Mouse (Mus musculus) lung, embryonic 15.5 days (tissue): ENCODE measurements around the gene Comt. TPM values are rescaled to one million over a fixed set of nuclear protein-coding genes. Genes with fewer than 3 reads are reported as not detected.

Experiments
- ATAC-seq: fragments of 200-750 bp; cut with Nextera tagmentation; 2 replicates; pipeline ENCODE4 v1.8.0; 2017; ENCODE audit warnings: moderate number of reproducible peaks, borderline replicate concordance; ENCODE audit not compliant: low FRiP score, low TSS enrichment; ENCODE audit errors: extremely low read depth
- H3K27ac ChIP-seq: fragments of 300-500 bp; sonication (generic); 2 replicates; pipeline ENCODE4 v1.5.1; 2015; ENCODE audit warnings: moderate library complexity, mild to moderate bottlenecking, inconsistent platforms
- H3K27me3 ChIP-seq: fragments of 300-500 bp; sonication (generic); 2 replicates; pipeline ENCODE4 v1.6.1; 2015; ENCODE audit warnings: inconsistent platforms
- H3K36me3 ChIP-seq: fragments of 300-500 bp; sonication (generic); 2 replicates; pipeline ENCODE4 v1.6.1; 2015; ENCODE audit warnings: inconsistent platforms
- H3K4me1 ChIP-seq: fragments of 300-500 bp; sonication (generic); 2 replicates; pipeline ENCODE4 v1.6.1; 2015; ENCODE audit warnings: inconsistent platforms
- H3K4me2 ChIP-seq: fragments of 300-500 bp; sonication (generic); 2 replicates; pipeline ENCODE4 v1.6.1; 2015; ENCODE audit warnings: inconsistent platforms, mild to moderate bottlenecking, moderate library complexity
- H3K4me3 ChIP-seq: fragments of 300-500 bp; sonication (generic); 2 replicates; pipeline ENCODE4 v1.5.1; 2015; ENCODE audit warnings: mild to moderate bottlenecking, inconsistent platforms
- H3K9ac ChIP-seq: fragments of 300-500 bp; sonication (generic); 2 replicates; pipeline ENCODE4 v1.6.1; 2015; ENCODE audit warnings: inconsistent platforms
- H3K9me3 ChIP-seq: fragments of 300-500 bp; sonication (generic); 2 replicates; pipeline ENCODE4 v1.6.1; 2016; ENCODE audit warnings: inconsistent platforms
- WGBS: fragments of 180-500 bp; shearing (Covaris S2); methylation state at CpG from one replicate; pipeline ENCODE4 v1.1.7; 2015; 5-methylcytosine and 5-hydroxymethylcytosine counted together
- polyA plus RNA-seq: library from polyadenylated mRNA; unstranded; fragments of >200 nt; fragmentation: Nextera tagmentation; extraction: Ambion mirVana; gene quantifications from 2 replicates; pipeline ENCODE4 v1.2.1, GENCODE M21; 2015

Comt gene
- polyA plus RNA-seq, 1 experiment from 2014 or later = 122 TPM

DNA sequence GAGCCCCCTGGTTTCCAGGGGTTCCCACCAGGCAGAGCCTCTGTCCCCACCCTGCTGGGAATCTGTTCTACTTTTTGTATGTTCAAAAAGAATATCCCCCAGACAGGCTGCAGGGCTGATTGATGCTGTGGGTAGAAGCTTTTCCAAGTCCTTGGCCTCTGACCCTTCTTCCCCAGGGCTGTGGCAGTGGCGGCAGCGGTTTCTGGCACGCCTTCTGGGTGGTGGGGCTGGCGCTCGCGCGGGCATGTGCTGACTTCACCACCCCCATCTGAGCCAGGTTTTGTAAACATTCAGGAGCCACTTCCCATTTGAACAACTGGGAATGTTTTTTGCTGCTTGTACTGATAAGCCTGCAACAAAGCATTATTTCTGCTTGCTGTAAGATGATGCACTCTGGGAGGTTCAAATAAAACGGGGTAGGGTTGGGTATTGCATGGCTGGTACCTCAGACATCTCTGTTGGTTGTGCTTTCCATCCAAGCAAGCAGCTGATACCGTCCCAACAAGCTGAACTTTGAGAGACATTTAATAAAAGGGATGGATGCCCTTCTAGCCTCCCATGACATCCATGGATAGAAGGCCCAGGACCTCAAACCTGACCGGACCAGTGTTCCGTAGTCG is 32.8 kb upstream of the Comt start:
- H3K4me3 ChIP-seq = no peak overlapping the region
- peak overlapping the region; percentile 24 for H3K4me2 ChIP-seq
- peak; percentile 9; the same call in 1 of the 2 replicates for ATAC-seq
- no peak overlapping the region for H3K9ac ChIP-seq
- WGBS = 9% methylated on average over 12 of the region's 12 CpGs
- peaks cover 22% of the 10 kb centered on the region for H3K4me1 ChIP-seq
- H3K27ac ChIP-seq = peak overlapping the region; percentile 66
- no peaks in the 10 kb centered on the region for H3K27me3 ChIP-seq
- no peaks in the 10 kb centered on the region for H3K9me3 ChIP-seq
- no peaks in the 10 kb centered on the region for H3K36me3 ChIP-seq

DNA sequence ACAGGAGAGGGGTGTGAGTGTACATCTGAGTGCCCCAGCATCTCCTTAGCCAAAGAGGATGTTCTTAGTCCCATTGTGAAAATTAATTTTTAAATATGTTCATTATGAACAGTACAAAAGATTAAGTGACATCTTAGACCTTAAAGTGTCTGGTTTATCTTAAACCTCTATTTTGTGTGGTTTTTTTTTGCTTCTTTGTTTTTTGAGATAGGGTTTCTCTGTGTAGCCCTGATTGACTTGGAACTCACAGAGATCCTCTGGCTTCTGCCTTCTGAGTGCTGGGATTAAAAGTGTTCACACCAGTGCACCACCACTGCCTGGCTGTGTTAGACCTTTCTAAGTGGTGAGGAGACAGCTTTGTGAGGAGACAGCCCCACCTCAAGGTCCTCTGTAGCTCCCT is 32.0 kb upstream of the Comt start:
- no peaks in the 10 kb centered on the region for H3K9me3 ChIP-seq
- H3K27ac ChIP-seq = peak overlapping the region; percentile 66; the same call in 1 of the 2 replicates
- peaks cover 16% of the 10 kb centered on the region for H3K4me1 ChIP-seq
- no peak overlapping the region for H3K4me2 ChIP-seq
- no peak overlapping the region for H3K9ac ChIP-seq
- no peaks in the 10 kb centered on the region for H3K27me3 ChIP-seq
- ATAC-seq = no peak
- no peaks in the 10 kb centered on the region for H3K36me3 ChIP-seq
- no peak overlapping the region for H3K4me3 ChIP-seq

DNA sequence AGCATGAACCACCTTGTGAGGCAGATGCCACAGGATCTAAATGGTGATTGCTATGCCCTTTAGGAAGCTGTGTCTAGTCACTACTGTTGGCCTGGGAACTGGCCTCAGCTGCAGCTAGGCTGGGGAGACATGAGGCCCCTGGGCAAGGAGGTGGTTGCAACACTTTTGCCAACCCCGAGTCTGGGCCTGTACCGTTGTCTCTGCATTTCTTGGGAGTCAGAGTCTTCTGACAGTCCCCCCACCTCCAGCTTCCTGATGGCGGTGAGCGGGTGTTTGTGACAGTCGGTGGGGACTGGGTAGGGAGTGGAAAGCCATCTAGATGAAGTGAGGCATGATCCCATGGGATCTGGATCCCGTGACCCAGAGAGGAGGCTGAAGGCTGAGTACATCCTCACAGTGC is 28.8 kb upstream of the Comt start:
- H3K27me3 ChIP-seq = no peaks in the 10 kb centered on the region
- WGBS = 75% methylated on average over 6 of the region's 6 CpGs

DNA sequence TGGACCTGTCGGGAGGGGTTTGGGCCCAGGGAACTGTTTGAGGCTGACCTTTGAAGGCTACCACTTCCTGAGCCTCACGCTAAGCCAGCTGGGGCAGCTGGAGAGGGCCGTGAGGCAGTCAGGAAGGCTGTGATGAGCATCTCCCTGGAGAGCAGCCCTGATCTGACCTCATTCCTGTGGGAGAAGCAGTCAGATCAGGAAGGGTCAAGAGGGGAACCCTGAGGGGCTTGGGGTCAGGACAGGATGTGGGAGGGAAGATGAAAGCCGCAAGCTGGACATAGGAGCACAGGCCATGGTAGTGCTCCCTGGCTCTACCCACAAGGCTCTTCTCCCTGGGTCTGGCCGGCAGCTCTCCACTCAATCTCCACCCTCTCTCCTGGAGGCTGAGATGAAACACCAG is 27.2 kb upstream of the Comt start:
- H3K4me2 ChIP-seq = no peak overlapping the region
- no peak for ATAC-seq
- H3K36me3 ChIP-seq = no peaks in the 10 kb centered on the region
- H3K4me3 ChIP-seq = no peak overlapping the region
- H3K27me3 ChIP-seq = no peaks in the 10 kb centered on the region
- peaks cover 15% of the 10 kb centered on the region for H3K4me1 ChIP-seq
- WGBS = 57% methylated on average over 5 of the region's 5 CpGs
- H3K9me3 ChIP-seq = no peaks in the 10 kb centered on the region
- no peak overlapping the region for H3K27ac ChIP-seq
- no peak overlapping the region for H3K9ac ChIP-seq

More for the DNA sequence above, 28.8 kb upstream of the Comt start:
- H3K4me2 ChIP-seq = no peak overlapping the region
- no peaks in the 10 kb centered on the region for H3K36me3 ChIP-seq
- no peak overlapping the region for H3K9ac ChIP-seq
- no peak for ATAC-seq
- peaks cover 30% of the 10 kb centered on the region for H3K4me1 ChIP-seq
- H3K9me3 ChIP-seq = no peaks in the 10 kb centered on the region
- H3K4me3 ChIP-seq = no peak overlapping the region
- H3K27ac ChIP-seq = no peak overlapping the region

DNA sequence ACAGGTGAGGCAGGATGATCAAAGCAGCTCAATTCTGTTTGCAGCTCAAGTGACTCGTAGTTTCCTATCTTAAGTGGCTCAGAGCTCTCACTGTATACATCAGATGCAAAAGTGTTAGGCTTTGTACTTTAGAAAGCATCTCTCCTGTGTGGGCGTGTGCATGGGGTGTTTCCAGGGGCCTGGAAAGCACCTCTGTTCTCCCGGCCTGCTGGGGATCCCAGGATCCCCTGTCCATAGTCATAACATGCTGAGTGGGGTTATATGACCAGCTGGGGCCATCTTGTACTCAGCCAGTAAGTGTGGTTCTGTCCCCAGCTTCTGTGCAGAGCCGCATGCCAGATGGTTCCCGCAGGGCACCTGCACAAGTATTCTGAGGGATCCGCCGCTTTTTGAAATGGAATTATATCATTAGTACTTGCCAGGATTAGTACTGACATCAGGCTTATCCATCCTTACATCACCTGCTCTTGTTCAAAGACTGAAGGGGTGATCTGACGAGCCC is 25.8 kb upstream of the Comt start:
- Histone ChIP-seq H3K27me3 (no peaks in the 10 kb centered on the region), H3K4me2 (no peak overlapping the region), H3K4me1 (peaks cover 21% of the 10 kb centered on the region), H3K9me3 (no peaks in the 10 kb centered on the region), H3K36me3 (no peaks in the 10 kb centered on the region), H3K9ac (no peak overlapping the region), H3K27ac (no peak overlapping the region), H3K4me3 (no peak overlapping the region)
- whole genome bisulfite sequencing = 79% methylated on average over 8 of the region's 8 CpGs
- no peak for ATAC-seq

GRCm38 (mm10) chr16:18451486-18452181 is 25.0 kb upstream of the Comt start:
- no peaks in the 10 kb centered on the region for H3K27me3 ChIP-seq
- peaks cover 21% of the 10 kb centered on the region for H3K4me1 ChIP-seq
- H3K9ac ChIP-seq = no peak overlapping the region
- no peaks in the 10 kb centered on the region for H3K9me3 ChIP-seq
- ATAC-seq = no peak; the same call in 1 of the 2 replicates
- no peak overlapping the region for H3K4me3 ChIP-seq
- no peaks in the 10 kb centered on the region for H3K36me3 ChIP-seq
- H3K4me2 ChIP-seq = no peak overlapping the region
- WGBS = 42% methylated on average over 9 of the region's 9 CpGs
- H3K27ac ChIP-seq = no peak overlapping the region

- Histone ChIP-seq H3K4me3 (no peak overlapping the region), H3K36me3 (no peaks in the 10 kb centered on the region), H3K4me2 (no peak overlapping the region), H3K9ac (no peak overlapping the region), H3K4me1 (peaks cover 21% of the 10 kb centered on the region), H3K9me3 (no peaks in the 10 kb centered on the region), H3K27ac (no peak overlapping the region), H3K27me3 (no peaks in the 10 kb centered on the region)
- WGBS = 81% methylated on average over 4 of the region's 4 CpGs
- ATAC-seq = no peak
Observed at GRCm38 (mm10) chr16:18449005-18449404, 22.4 kb upstream of the Comt start.

DNA sequence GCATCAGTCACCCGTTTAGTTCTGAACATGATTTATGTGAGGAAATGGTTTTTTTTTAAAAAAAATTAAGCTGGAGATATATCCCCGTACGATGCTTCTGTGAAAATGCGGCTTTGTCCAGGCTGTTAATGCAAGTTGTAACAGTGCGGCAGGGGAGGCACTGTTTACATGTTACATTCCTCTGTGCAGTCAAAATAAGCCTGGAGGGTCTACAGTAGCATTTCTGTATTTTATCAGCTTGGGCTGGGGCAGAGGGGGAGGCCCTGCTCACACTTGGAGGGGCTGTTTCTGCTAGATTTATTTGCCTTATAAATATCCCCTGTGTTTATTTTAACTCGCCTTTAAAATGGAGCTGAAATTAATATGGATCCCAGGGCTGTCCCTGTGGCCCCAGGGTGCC is 21.5 kb upstream of the Comt start:
- Histone ChIP-seq H3K36me3 (no peaks in the 10 kb centered on the region), H3K9ac (no peak overlapping the region), H3K9me3 (no peaks in the 10 kb centered on the region), H3K4me3 (no peak overlapping the region), H3K27ac (no peak overlapping the region), H3K27me3 (no peaks in the 10 kb centered on the region), H3K4me1 (peaks cover 21% of the 10 kb centered on the region), H3K4me2 (no peak overlapping the region)
- ATAC-seq = no peak
- WGBS = 20% methylated on average over 6 of the region's 6 CpGs

DNA sequence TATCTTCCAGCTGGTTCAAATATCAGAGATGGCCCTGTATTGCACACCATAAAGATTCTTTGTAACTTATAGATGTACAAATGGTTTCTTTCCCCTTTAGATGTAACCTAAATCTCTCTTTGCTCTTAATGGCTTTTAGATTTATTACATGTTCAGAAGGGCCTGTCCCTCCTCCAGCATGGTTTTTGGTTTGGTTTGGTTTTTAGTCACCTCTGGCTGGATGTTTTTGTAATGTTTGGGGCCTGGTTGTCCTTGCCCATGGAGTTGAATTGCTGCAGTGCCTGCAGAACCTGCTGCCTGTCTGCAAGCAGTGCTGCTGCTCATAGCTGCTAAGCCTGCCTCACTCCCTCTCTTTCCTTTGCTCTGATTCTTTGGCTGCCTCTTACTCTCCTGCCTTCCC is 20.6 kb upstream of the Comt start:
- Histone ChIP-seq H3K9ac (no peak overlapping the region), H3K4me1 (peaks cover 18% of the 10 kb centered on the region), H3K27me3 (no peaks in the 10 kb centered on the region), H3K4me3 (no peak overlapping the region), H3K9me3 (no peaks in the 10 kb centered on the region), H3K4me2 (no peak overlapping the region), H3K36me3 (no peaks in the 10 kb centered on the region), H3K27ac (no peak overlapping the region)
- no peak for ATAC-seq

- WGBS = 20% methylated on average over 8 of the region's 8 CpGs
- Histone ChIP-seq H3K27ac (no peak overlapping the region), H3K9me3 (no peaks in the 10 kb centered on the region), H3K4me2 (no peak overlapping the region), H3K4me1 (peaks cover 5% of the 10 kb centered on the region), H3K9ac (no peak overlapping the region), H3K27me3 (no peaks in the 10 kb centered on the region), H3K36me3 (no peaks in the 10 kb centered on the region; the same call in 1 of the 2 replicates), H3K4me3 (no peak overlapping the region)
- peak; percentile 72 for ATAC-seq
Observed at GRCm38 (mm10) chr16:18443385-18443841, 16.8 kb upstream of the Comt start.

GRCm38 (mm10) chr16:18436128-18436527 is 9.5 kb upstream of the Comt start:
- Histone ChIP-seq H3K4me2 (no peak overlapping the region), H3K4me1 (no peaks in the 10 kb centered on the region), H3K9me3 (no peaks in the 10 kb centered on the region), H3K9ac (no peak overlapping the region), H3K36me3 (peaks cover 3% of the 10 kb centered on the region; the same call in 1 of the 2 replicates), H3K27ac (no peak overlapping the region), H3K27me3 (no peaks in the 10 kb centered on the region), H3K4me3 (no peak overlapping the region)
- ATAC-seq = no peak
- 79% methylated on average over 6 of the region's 6 CpGs for WGBS

GRCm38 (mm10) chr16:18433341-18433920 is 6.8 kb upstream of the Comt start:
- 91% methylated on average over 5 of the region's 5 CpGs for WGBS
- Histone ChIP-seq H3K4me2 (no peak overlapping the region), H3K27ac (no peak overlapping the region), H3K9me3 (no peaks in the 10 kb centered on the region), H3K4me3 (no peak overlapping the region), H3K36me3 (0 out of 2 replicates have a peak, but pooled peaks cover 3% of the 10 kb centered on the region), H3K27me3 (no peaks in the 10 kb centered on the region), H3K4me1 (no peaks in the 10 kb centered on the region), H3K9ac (no peak overlapping the region)
- ATAC-seq = no peak
